Mouse (Mus musculus) naive thymus-derived CD4-positive, alpha-beta T cell, adult 2 months (primary cell): Measurements from ENCODE around the gene Ugt1a1.

Source experiments
- DNase-seq: peaks from one replicate; pipeline ENCODE4 v3.0.0-alpha.2; 2011; ENCODE audit warnings: low read depth

The Ugt1a1 gene

DNA sequence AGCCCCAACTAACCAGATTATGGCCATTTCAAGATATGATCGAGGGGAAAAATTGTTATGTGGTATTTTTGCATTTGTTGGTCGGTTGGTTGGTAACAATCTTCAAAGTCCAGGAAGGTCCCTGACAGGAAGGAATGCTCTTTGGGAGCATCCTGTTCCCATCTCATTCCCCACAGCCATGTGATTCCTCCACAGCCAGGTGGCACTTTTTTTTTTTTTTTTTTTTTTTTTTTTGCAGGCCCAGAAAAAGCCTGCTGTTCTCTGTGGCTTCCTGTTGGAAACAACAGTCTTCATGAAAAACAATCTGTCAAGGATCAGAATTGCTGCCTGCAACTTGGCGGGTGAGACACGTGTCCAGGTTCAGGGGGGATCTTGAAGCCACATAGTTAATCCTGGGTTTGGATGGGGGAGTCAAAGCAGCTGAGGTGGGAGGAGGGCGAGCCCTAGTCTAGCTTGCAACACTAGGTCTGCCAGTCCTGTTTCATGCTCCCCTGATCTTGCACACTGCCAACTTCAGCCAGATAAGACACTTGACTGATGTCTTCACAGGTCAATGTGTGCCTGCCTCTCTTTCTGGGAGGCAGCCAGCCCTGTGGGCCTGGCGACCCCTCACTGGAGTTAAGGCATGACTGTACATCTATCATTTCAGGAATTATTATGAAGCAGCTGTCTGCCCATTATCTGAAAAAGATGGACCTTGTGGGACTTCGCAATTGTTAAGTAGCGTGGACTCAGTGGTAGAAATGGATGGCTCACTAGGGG lies 47.3 kb downstream of the Ugt1a1 start:
- no peak for DNase-seq

DNA sequence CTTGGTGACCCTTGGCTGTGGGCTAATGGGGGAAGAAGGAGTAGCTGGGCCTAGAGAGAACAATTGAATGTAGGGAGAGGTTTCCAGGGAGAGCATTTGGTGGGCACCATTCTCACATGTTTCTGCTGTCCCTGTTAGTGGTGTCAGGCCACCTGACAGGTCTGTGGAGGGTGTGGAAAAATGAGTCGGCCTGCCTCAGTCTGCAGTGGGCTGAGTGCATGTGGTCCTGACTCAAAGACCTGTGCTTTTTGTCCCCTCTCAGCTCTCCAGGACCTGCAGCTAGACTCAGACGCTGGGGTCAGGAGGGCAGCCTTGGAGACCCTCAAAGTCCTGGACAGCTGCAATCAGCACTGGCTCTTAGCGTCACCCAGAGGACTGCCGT lies 47.9 kb downstream of the Ugt1a1 start:
- DNase-seq, result no peak

DNA sequence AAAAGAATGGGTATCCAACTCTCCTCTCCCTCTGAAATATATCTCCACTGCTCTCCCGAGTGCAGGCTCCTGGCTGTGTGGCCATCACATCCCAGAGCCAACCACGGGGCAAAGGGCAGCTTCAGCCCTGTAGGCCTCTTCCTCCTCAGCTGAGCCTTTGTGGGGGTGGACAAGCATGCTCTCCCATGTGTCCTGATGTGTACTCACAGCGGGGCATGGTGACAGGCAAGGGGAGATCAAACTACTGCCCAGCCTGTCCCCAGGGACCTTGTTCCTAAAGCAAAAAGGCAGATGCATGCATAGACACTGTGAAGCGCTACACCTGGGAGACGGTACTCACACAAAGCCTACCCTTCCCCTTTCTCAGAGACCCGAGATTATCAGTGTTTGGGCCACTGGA lies 48.4 kb downstream of the Ugt1a1 start:
- no peak for DNase-seq

DNA sequence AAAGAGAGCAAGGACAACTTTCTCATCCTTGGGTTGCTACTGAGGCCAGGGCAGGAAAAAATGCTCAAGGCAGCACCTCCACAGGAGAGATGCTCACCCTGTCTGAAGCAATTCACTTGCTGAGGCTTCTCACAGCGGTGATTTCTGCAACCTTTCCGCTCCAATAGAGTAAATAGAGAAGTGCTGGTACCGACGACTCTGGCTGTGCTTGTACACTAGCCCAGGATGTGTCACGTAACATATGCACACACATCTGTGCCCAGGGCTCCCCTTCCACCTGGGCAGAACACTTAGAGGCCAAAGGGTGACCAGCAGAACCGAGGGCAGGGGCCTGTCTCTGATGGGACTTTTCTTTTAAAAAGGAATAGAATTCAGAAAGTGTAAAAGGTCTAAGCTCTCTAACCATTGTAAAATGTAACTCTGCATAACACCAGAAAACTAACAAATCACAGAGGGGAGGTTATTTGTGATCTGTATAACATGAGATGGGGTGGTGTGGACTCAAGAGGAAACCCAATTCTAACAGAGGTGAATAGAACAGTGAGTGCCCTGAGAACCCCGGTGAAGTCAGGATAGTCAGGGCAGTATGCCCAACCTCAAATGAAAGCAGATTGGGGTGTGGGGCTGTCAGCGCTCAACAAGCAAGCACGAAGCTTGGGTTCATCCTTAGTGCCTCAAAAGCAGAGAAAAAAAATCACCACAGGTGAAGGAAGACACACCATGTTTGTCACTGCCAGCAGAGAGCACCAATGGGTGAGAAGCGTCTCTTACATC lies 49.0 kb downstream of the Ugt1a1 start:
- DNase-seq, result no peak

DNA sequence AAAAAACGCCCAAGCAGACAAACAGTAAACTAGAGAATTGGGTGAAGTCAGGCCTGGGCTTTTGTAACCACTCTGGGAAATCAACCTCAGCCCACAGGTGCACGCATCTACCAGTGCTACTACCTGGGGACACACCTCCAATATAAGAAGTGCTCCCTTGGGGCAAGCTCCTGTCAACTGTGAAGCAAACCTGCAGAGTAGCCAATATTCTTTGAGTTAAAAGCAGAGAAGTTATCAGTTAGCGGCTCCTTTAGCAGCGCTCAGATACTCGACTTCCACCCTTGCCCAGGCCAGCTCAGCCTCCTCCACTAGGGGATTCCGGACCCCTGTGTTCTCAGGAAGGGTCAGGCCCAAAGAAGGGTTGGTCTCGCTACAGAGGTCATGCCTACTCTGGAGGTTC lies 49.9 kb downstream of the Ugt1a1 start:
- no peak for DNase-seq

DNA sequence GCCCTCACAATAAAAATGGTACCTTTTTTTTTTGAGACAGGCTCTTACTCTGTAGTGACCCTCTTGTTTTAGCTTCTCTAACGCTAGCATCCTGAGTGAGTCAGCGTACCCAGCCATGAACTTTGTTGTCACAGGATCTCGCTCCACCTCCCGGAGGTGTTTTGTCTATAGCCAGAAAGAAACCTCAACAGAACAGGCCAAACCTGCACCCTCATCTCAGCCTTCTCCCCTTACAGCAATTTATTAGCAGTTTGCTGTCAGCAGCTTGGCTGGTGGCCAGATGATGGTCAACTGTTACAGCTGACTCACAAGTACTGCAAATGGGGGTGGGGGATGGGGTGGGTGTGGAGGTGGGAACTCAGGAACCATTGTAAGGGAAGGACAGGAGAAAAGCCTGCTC lies 50.5 kb downstream of the Ugt1a1 start:
- DNase-seq, result no peak

DNA sequence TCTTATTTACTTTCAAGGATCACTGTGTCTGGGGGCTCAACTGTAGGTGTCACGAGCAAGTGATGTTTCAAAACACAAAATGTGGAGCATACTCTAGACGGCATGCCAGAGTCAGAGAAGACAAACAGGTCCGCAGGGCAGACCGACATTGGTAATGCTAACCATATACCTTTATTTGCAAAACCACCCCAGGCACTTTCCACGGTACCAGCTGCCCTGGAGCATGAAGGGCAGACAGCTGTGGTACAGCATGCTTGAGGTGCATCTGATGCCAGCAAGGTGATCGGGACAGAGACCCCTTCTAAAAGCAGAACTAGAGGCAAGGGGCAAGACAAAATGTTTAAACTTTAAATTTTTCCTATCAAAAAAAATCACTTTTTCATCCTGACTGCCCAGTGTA lies 51.2 kb downstream of the Ugt1a1 start:
- DNase-seq, result no peak

DNA sequence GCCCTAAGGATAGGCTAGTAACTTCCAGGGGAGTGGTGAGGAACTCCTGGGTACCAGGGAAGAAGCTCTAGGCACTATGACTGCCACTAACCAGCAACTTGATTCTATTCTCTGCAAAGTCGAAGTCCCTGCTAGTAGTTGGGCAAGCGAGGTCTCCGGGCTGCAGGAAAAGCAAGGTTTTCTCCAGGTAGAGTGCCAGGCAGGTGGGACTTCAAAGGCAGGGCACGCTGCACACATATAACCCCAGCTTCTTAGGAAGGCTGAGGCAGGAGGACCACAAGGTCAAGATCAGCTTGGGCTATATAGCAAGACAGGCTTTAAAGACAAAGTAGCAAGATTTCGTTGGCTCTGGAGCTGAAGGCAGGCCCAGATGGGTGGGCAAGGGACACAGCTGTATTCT lies 52.0 kb downstream of the Ugt1a1 start:
- DNase-seq, result no peak

DNA sequence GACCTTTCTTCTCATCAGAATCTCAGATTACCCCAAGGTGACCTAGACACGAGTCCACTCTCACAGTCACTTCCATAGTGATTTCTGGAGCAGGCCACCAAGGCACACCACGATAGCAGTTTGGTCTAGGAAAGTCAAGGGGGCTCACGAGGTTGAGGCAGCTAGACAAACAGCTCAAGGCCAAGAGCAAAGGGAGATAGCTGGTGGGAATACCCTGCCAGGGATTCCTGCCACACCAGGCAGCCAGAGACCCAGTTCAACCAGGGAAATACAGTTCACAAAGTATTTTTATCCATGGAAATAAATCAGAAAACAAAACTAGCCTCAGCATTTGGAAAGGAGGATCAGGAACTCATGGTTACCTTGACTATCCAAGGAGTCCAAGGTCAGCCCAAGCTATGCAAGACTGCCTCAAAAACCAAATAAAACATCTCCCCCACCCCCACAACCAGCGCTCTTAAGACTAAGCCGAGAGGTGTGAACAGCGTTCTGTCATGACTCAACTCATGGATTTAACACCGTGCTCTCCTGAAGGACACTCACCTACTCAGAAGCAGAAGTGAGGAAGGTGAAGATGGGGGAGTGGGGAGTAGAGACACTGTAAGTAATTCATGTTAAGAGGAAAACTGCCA lies 52.6 kb downstream of the Ugt1a1 start:
- no peak for DNase-seq

DNA sequence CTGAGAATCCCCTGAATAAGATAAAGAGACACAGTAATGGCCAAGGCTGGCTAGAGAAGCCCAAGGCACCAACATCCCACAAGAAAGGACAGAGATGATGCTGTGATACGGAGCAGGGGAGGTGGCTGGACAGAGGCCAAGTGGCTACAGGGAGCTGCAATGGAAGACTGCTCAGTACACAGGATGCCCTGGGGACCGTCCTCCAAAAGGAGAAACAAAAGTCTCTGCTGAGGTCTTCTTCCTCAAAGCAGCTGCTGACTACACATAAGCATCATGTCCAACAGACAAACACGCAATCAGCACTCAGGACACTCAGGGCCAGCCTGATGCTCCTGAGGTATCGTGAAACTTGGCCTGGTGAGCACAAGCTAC lies 53.1 kb downstream of the Ugt1a1 start:
- no peak for DNase-seq

DNA sequence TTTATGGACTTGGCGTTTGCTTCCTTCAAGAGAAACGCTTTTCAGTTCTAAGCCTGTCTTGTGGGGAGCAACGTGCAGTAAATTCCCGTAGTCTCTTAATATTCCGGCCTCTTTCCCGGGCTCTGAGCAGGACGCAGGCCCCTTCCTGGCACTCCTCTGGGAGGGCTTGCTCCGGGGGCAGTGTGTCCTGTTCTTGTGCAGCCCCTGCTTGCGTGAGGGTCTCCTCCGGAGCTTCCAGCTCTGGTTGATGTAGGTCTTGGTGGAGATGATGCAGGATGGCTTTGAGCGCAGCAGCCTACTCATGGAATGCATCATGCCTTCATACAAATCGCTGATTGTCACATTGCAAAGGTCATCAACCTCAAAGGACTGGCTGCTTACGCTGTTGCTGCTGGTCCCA lies 54.4 kb downstream of the Ugt1a1 start:
- no peak for DNase-seq

DNA sequence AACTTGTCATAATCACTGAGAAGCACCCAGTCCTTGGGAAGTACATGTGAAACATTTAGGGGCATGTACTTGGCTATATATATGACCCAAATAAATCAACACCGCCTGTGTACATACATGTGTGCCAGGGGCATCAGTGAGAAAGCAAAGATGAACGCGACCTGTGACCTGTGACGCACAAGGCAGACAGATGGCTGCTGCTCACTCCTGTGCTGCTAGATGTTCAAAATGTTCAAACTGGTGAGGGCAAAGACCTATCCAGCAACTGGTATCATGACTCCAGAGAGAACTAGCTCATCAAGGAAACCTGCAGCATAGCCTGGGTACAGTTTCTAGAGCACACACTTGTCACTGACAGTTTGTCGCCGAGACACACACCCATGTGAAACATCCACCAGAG lies 55.7 kb downstream of the Ugt1a1 start:
- DNase-seq, result no peak

DNA sequence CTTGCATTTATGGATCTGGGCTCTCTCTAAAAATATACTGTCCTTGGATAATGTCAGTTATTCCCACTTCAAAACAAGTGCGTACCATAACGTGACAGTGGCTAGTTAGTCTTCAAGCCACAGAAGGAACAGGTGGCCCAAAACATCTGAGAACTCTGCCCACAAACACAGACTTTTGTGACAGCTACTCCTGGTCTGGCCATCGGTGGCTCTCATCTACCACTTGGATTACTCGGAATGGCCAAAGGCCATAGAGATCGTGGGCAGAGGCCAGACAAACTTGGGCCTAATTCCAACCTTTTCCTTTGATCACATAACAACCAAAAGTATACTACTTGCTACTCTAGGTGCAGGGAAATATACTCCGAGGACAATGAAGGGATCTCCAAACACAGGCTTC lies 56.3 kb downstream of the Ugt1a1 start:
- DNase-seq, result no peak
